Mouse (Mus musculus) fat pad, adult 2 months (tissue): ENCODE data around the gene Stpg3.

Experiments used
- DNase-seq: peaks from one replicate; pipeline ENCODE4 v3.0.0-alpha.2; 2011; ENCODE audit warnings: low read depth, low spot score; ENCODE audit errors: extremely low read depth

The Stpg3 gene

GRCm38 (mm10) chr2:25237522-25237921 lies 23.1 kb upstream of the Stpg3 start:
- peak; percentile 77 for DNase-seq

- no peak for DNase-seq
These were observed 22.2 kb upstream of the Stpg3 start, which contains the start of gene Rnf224 for GRCm38 (mm10) chr2:25236614-25237013. Rnf224 (minus strand) TSS chr2:25236787.

GRCm38 (mm10) chr2:25234551-25235220 lies 20.2 kb upstream of the Stpg3 start:
- DNase-seq, result no peak

- DNase-seq, result no peak
These were observed 19.6 kb upstream of the Stpg3 start, which contains the start of gene Slc34a3 for GRCm38 (mm10) chr2:25234050-25234449. Slc34a3 (minus strand) TSS chr2:25234364.

- DNase-seq, result no peak
These were observed 19.0 kb upstream of the Stpg3 start for GRCm38 (mm10) chr2:25233421-25233820.

- DNase-seq, result no peak
These were observed 16.6 kb upstream of the Stpg3 start for GRCm38 (mm10) chr2:25231038-25231437.

- no peak for DNase-seq
These were observed 16.1 kb upstream of the Stpg3 start for GRCm38 (mm10) chr2:25230581-25230980.

- DNase-seq, result no peak
These were observed 15.1 kb upstream of the Stpg3 start for GRCm38 (mm10) chr2:25229582-25229981.

- no peak for DNase-seq
These were observed 14.6 kb upstream of the Stpg3 start for GRCm38 (mm10) chr2:25228995-25229530.

GRCm38 (mm10) chr2:25228431-25228889 lies 14.0 kb upstream of the Stpg3 start:
- peak; percentile 77 for DNase-seq

- DNase-seq, result no peak
These were observed 13.0 kb upstream of the Stpg3 start for GRCm38 (mm10) chr2:25227406-25227805.

GRCm38 (mm10) chr2:25226864-25227263 lies 12.4 kb upstream of the Stpg3 start:
- no peak for DNase-seq

- no peak for DNase-seq
These were observed 11.5 kb upstream of the Stpg3 start for GRCm38 (mm10) chr2:25225811-25226379.

GRCm38 (mm10) chr2:25224766-25225752 lies 10.6 kb upstream of the Stpg3 start:
- DNase-seq, result peak; percentile 96

GRCm38 (mm10) chr2:25224492-25224765 lies 10.0 kb upstream of the Stpg3 start, which contains the start of gene Tubb4b:
Tubb4b (minus strand) TSS chr2:25224702.
- DNase-seq, result no peak

GRCm38 (mm10) chr2:25223681-25224491 lies 9.4 kb upstream of the Stpg3 start:
- DNase-seq, result no peak

- DNase-seq, result no peak
These were observed 6.9 kb upstream of the Stpg3 start for GRCm38 (mm10) chr2:25221331-25221772.

GRCm38 (mm10) chr2:25218445-25218844 lies 4.0 kb upstream of the Stpg3 start, which contains the start of gene Fam166a:
Fam166a (plus strand) TSS chr2:25218745.
- no peak for DNase-seq

- DNase-seq, result no peak
These were observed 3.2 kb upstream of the Stpg3 start for GRCm38 (mm10) chr2:25217666-25218065.

- DNase-seq, result no peak
These were observed 1.1 kb downstream of the Stpg3 start for GRCm38 (mm10) chr2:25213266-25213865.
